In the genomic region with DNA sequence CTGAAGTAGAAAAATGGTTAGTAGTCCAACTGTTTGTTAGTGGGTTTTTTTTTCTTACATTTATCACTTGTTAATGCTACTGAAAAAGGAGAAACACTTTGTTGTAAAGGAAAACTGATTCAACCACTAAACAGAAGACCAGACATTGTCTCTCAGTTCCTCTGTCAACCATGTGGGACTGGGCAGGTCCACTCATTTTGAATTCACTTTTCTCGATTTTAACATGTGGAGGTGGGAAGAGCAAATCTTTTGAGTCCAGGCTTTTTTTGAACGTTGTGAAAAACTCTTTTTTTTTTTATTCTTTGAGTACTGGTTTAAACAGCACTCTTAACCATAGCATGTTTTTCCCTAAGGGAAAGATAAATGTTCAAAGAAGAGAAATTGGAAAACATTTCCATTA, we compare ENCODE assay signal across 30 mouse cellular contexts.
"Had no signal": no experiment of that assay in that cellular context is flagged by ENCODE, and none has a peak within 500 bp of the region (broad histone marks: within the 10 kb centered on the region; RNA-seq: fewer than 3 reads in every experiment).

No protein-coding gene starts in this region.

- DNase-seq: left cerebral cortex, postnatal 4 days; liver; liver, embryonic 13.5 days; liver, postnatal 0 days; lung, adult 18-20 months; lung, adult 2 months; lung, postnatal 10 days; lung, postnatal 14 days; lung, postnatal 36 days; lung, postnatal 4 days had no signal

- H3K36me3 ChIP-seq: limb, embryonic 10.5 days; limb, embryonic 12.5 days; limb, embryonic 13.5 days; limb, embryonic 15.5 days; liver, embryonic 12.5 days; liver, embryonic 13.5 days; liver, embryonic 15.5 days; lung, embryonic 15.5 days; midbrain, embryonic 10.5 days; midbrain, embryonic 12.5 days; midbrain, embryonic 15.5 days; neural tube, embryonic 12.5 days had no signal

- H3K4me1 ChIP-seq: limb, embryonic 10.5 days; limb, embryonic 12.5 days; limb, embryonic 13.5 days; limb, embryonic 15.5 days; liver, embryonic 12.5 days; liver, embryonic 13.5 days; liver, embryonic 15.5 days; lung, embryonic 15.5 days; megakaryocyte, embryonic 14.5 days; midbrain, embryonic 10.5 days; midbrain, embryonic 12.5 days; midbrain, embryonic 15.5 days; neural tube, embryonic 12.5 days had no signal

- H3K4me2 ChIP-seq: limb, embryonic 12.5 days; limb, embryonic 13.5 days; limb, embryonic 15.5 days; liver, embryonic 11.5 days; liver, embryonic 12.5 days; liver, embryonic 13.5 days; liver, embryonic 15.5 days; lung, embryonic 14.5 days; lung, embryonic 15.5 days; midbrain, embryonic 11.5 days; midbrain, embryonic 12.5 days; midbrain, embryonic 15.5 days; neural tube, embryonic 12.5 days had no signal

- ATAC-seq: liver, embryonic 12.5 days; liver, postnatal 0 days; lung, postnatal 0 days; midbrain, embryonic 15.5 days; midbrain, embryonic 16.5 days had no signal

- H3K27ac ChIP-seq: limb, embryonic 10.5 days; limb, embryonic 12.5 days; limb, embryonic 13.5 days; limb, embryonic 15.5 days; liver, embryonic 12.5 days; liver, embryonic 13.5 days; liver, embryonic 14.5 days; liver, embryonic 15.5 days; lung, embryonic 15.5 days; macrophage; midbrain, embryonic 10.5 days; midbrain, embryonic 12.5 days; midbrain, embryonic 15.5 days; neural tube, embryonic 12.5 days had no signal

- H3K9me3 ChIP-seq: limb, embryonic 10.5 days; limb, embryonic 12.5 days; limb, embryonic 13.5 days; limb, embryonic 15.5 days; liver, embryonic 12.5 days; liver, embryonic 13.5 days; liver, embryonic 15.5 days; lung, embryonic 15.5 days; megakaryocyte, embryonic 14.5 days; midbrain, embryonic 10.5 days; midbrain, embryonic 12.5 days; midbrain, embryonic 15.5 days; neural tube, embryonic 12.5 days had no signal

- H3K4me3 ChIP-seq: limb, embryonic 10.5 days; limb, embryonic 12.5 days; limb, embryonic 13.5 days; limb, embryonic 15.5 days; liver, embryonic 12.5 days; liver, embryonic 13.5 days; liver, embryonic 15.5 days; lung, embryonic 15.5 days; megakaryocyte, embryonic 14.5 days; midbrain, embryonic 10.5 days; midbrain, embryonic 12.5 days; midbrain, embryonic 15.5 days; myocyte; neural tube, embryonic 12.5 days had no signal

- H3K9ac ChIP-seq: limb, embryonic 12.5 days; limb, embryonic 13.5 days; limb, embryonic 15.5 days; liver, embryonic 12.5 days; liver, embryonic 13.5 days; liver, embryonic 14.5 days; liver, embryonic 15.5 days; liver, postnatal 0 days; lung, embryonic 14.5 days; lung, embryonic 15.5 days; midbrain, embryonic 12.5 days; midbrain, embryonic 15.5 days; neural tube, embryonic 12.5 days had no signal

- H3K27me3 ChIP-seq: limb, embryonic 12.5 days; limb, embryonic 13.5 days; limb, embryonic 15.5 days; liver, embryonic 12.5 days; liver, embryonic 13.5 days; liver, embryonic 15.5 days; lung, embryonic 15.5 days; midbrain, embryonic 12.5 days; midbrain, embryonic 15.5 days; neural tube, embryonic 12.5 days had no signal
